Mouse (Mus musculus) embryonic facial prominence, embryonic 14.5 days (tissue): Measurements from ENCODE around the gene Afmid. TPM values are rescaled to one million over a fixed set of nuclear protein-coding genes. Genes with fewer than 3 reads are reported as not detected.
A peak's percentile ranks its signal among the peaks of the same experiment; 100 is the strongest.

Experiments used
- ATAC-seq: fragments of 200-750 bp; cut with Nextera tagmentation; 2 replicates; pipeline ENCODE4 v1.8.0; 2017; ENCODE audit warnings: low read depth, moderate number of reproducible peaks, moderate TSS enrichment
- DNase-seq: peaks from one replicate; pipeline ENCODE4 v3.0.0-alpha.2; 2015; ENCODE audit warnings: low spot score
- H3K27ac ChIP-seq: fragments of 300-500 bp; sonication (generic); replicated peaks from 2 replicates; pipeline ENCODE4 v1.5.1; 2014; ENCODE audit warnings: low read depth, mild to moderate bottlenecking, low read length, moderate library complexity
- H3K27me3 ChIP-seq: fragments of 300-500 bp; sonication (generic); replicated peaks from 2 replicates; pipeline ENCODE4 v1.6.1; 2014; ENCODE audit warnings: low read length; ENCODE audit not compliant: control insufficient read depth, insufficient read depth
- H3K36me3 ChIP-seq: fragments of 300-500 bp; sonication (generic); 2 replicates; pipeline ENCODE4 v1.6.1; 2014; ENCODE audit warnings: low read length, mixed read lengths; ENCODE audit not compliant: control insufficient read depth, insufficient read depth
- H3K4me1 ChIP-seq: fragments of 300-500 bp; sonication (generic); 2 replicates; pipeline ENCODE4 v1.6.1; 2014; ENCODE audit warnings: antibody characterized with exemption, low read length; ENCODE audit not compliant: control insufficient read depth, insufficient read depth
- H3K4me2 ChIP-seq: fragments of 300-500 bp; sonication (generic); 2 replicates; pipeline ENCODE4 v1.6.1; 2014; ENCODE audit warnings: low read depth, mild to moderate bottlenecking, low read length, moderate library complexity, mixed read lengths
- H3K4me3 ChIP-seq: fragments of 300-500 bp; sonication (generic); 2 replicates; pipeline ENCODE4 v1.5.1; 2014; ENCODE audit warnings: low read depth, mild to moderate bottlenecking, low read length
- H3K9ac ChIP-seq: fragments of 300-500 bp; sonication (generic); 2 replicates; pipeline ENCODE4 v1.6.1; 2014; ENCODE audit warnings: low read depth, mild to moderate bottlenecking, low read length, moderate library complexity, mixed read lengths
- H3K9me3 ChIP-seq: fragments of 300-500 bp; sonication (generic); 2 replicates; pipeline ENCODE4 v1.6.1; 2016; ENCODE audit warnings: low read length; ENCODE audit not compliant: control insufficient read depth
- WGBS: fragments of 180-500 bp; shearing (Covaris S2); extraction: QIAGEN DNeasy Blood & Tissue Kit; methylation state at CpG from one replicate; pipeline ENCODE4 v1.1.7; 2014; 5-methylcytosine and 5-hydroxymethylcytosine counted together
- polyA plus RNA-seq: library from polyadenylated mRNA; unstranded; fragments of >200 nt; fragmentation: Nextera tagmentation; extraction: Ambion mirVana; gene quantifications from 2 replicates; pipeline ENCODE4 v1.2.1, GENCODE M21; 2014

Gene Afmid
- polyA plus RNA-seq, 1 experiment from 2014 or later: 5.5 TPM

GRCm38 (mm10) chr11:117824060-117824969 lies 1.4 kb upstream of the Afmid start:
- Histone ChIP-seq H3K9me3 (no peaks in the 10 kb centered on the region), H3K36me3 (peaks cover 28% of the 10 kb centered on the region), H3K4me1 (peaks cover 27% of the 10 kb centered on the region), H3K4me2 (peak overlapping the region; percentile 85), H3K9ac (peak overlapping the region; percentile 78), H3K4me3 (peak overlapping the region; percentile 55), H3K27me3 (no peaks in the 10 kb centered on the region), H3K27ac (peak overlapping the region; percentile 88; the same call in 1 of the 2 replicates)
- ATAC-seq: peak; percentile 64
- DNase-seq: peak; percentile 80
- 13% methylated on average over 23 of the region's 23 CpGs for WGBS

DNA sequence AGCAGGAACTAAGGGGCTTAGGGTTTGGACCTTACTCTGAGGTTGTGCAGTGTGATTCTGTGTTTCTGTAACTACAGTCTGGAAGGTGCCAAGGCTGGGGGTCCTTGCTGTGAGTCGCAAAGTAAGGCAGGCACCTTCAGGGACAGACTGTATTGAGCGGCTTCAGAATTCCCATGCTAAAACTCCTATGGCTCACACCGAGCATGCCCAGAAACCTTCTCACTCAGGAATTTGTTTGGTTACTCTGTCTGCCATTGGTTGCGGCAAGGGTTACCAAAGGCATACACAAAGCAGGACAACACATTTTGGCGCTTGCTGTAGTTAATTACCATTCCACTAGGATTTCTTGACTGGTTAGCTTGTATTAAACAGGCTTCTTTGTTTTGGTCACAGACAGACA lies 440 bp downstream of the Afmid start:
- Histone ChIP-seq H3K27ac (peak overlapping the region; percentile 88), H3K4me1 (peaks cover 27% of the 10 kb centered on the region), H3K9me3 (no peaks in the 10 kb centered on the region), H3K27me3 (no peaks in the 10 kb centered on the region), H3K4me2 (peak overlapping the region; percentile 85), H3K4me3 (peak overlapping the region; percentile 55), H3K9ac (peak overlapping the region; percentile 78), H3K36me3 (peaks cover 12% of the 10 kb centered on the region)
- WGBS: under 1% methylated on average over 5 of the region's 5 CpGs
- no peak for DNase-seq
- peak; percentile 58 for ATAC-seq

GRCm38 (mm10) chr11:117826916-117827315 lies 1.2 kb downstream of the Afmid start:
- peaks cover 27% of the 10 kb centered on the region for H3K4me1 ChIP-seq
- H3K4me3 ChIP-seq: no peak overlapping the region
- 62% methylated on average over 8 of the region's 8 CpGs for WGBS
- no peak overlapping the region for H3K9ac ChIP-seq
- H3K4me2 ChIP-seq: peak overlapping the region; percentile 85
- no peaks in the 10 kb centered on the region for H3K27me3 ChIP-seq
- DNase-seq (no peak), ATAC-seq (no peak)
- H3K27ac ChIP-seq: peak overlapping the region; percentile 88
- no peaks in the 10 kb centered on the region for H3K9me3 ChIP-seq
- peaks cover 5% of the 10 kb centered on the region; the same call in 1 of the 2 replicates for H3K36me3 ChIP-seq

GRCm38 (mm10) chr11:117827386-117827785 lies 1.7 kb downstream of the Afmid start:
- WGBS: 67% methylated on average over 3 of the region's 3 CpGs
- Histone ChIP-seq H3K4me3 (no peak overlapping the region), H3K4me1 (peaks cover 27% of the 10 kb centered on the region), H3K9ac (no peak overlapping the region), H3K9me3 (no peaks in the 10 kb centered on the region), H3K27me3 (no peaks in the 10 kb centered on the region), H3K36me3 (0 out of 2 replicates have a peak, but pooled peaks cover 5% of the 10 kb centered on the region), H3K4me2 (no peak overlapping the region), H3K27ac (no peak overlapping the region)
- DNase-seq (no peak), ATAC-seq (no peak)

DNA sequence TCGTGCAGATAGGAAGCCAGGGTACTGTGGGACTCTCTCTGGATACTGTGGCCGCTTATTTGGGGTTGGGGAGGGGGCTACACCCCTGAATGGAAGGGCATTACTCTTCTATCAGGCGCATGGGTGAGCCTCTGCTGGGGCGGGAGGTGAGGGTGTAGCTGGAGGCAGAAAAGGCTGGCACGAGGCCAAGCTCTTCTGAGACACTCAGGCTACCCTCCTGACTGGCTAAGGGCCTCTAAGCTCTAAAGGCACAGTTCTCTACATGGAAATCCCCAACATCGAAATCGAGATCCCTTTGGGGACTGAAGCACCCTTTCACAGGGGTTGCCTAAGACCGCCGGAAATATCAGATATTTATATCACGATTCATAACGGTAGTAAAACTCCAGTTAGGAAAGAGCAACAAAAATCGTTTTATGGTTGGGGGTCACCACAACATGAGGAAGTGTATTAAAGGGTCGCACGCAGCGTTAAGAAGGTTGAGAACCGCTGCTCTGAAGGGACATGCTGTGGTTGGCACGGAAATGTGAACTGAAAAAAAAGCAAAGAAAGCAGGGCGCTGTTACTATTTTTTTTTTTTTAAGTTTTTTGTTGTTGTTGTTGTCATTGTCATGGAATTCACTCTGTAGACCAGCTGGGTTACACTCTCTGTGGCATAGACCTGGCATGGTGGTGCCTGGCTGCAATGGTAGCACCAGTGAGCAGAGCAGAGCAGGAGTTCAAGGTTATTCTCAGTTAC lies 2.6 kb downstream of the Afmid start:
- DNase-seq: peak; percentile 75
- WGBS: 64% methylated on average over 18 of the region's 18 CpGs

DNA sequence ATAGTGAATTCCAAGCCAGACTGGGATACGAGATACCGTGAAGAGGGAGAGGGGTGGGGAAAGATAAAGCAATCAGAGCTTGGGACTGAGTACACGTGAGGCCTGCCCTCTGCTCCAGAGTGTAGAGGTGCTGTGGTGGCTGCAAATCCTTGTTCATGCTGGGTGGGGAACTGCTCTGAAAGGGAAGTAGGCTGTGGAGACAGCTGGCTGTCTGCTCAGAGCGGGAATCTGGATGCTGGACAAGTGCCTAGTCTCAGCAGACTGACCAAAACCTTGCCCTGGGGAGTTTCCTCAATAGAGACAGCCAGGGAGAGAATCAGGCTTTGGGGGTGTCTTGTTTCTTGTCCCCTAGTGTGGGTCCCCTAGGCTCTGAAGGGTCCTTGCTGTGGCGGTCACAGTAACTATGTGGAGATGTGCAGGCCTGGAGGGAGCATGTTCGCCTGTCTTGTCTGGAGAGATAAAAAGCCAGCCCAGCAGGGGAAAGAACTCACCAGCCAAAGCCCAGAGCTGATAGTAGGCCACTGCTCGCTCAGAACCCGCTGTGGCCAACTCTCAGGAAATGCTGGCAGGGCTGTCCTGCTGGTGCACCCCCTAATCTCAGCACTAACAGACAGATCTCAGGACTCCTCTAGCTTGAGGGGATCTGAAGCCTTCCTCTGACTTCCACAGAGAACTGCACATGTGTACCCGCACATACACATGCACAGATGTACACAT lies 3.3 kb downstream of the Afmid start:
- Histone ChIP-seq H3K27me3 (no peaks in the 10 kb centered on the region), H3K4me1 (peaks cover 20% of the 10 kb centered on the region), H3K36me3 (no peaks in the 10 kb centered on the region), H3K4me2 (no peak overlapping the region), H3K4me3 (no peak overlapping the region), H3K27ac (peak overlapping the region; percentile 49), H3K9me3 (no peaks in the 10 kb centered on the region), H3K9ac (no peak overlapping the region)
- peak; percentile 67 for DNase-seq
- WGBS: 51% methylated on average over 9 of the region's 9 CpGs
- ATAC-seq: no peak

More for the DNA sequence above, 2.6 kb downstream of the Afmid start:
- no peak overlapping the region for H3K9ac ChIP-seq
- peak overlapping the region; percentile 49; the same call in 1 of the 2 replicates for H3K27ac ChIP-seq
- H3K27me3 ChIP-seq: no peaks in the 10 kb centered on the region
- H3K4me2 ChIP-seq: no peak overlapping the region
- no peaks in the 10 kb centered on the region for H3K9me3 ChIP-seq
- no peak for ATAC-seq
- no peaks in the 10 kb centered on the region for H3K36me3 ChIP-seq
- H3K4me1 ChIP-seq: peaks cover 20% of the 10 kb centered on the region
- H3K4me3 ChIP-seq: no peak overlapping the region

- WGBS: 71% methylated on average over 2 of the region's 2 CpGs
- H3K4me2 ChIP-seq: no peak overlapping the region
- DNase-seq (no peak), ATAC-seq (no peak)
- no peaks in the 10 kb centered on the region for H3K27me3 ChIP-seq
- no peak overlapping the region for H3K9ac ChIP-seq
- H3K4me3 ChIP-seq: no peak overlapping the region
- no peak overlapping the region for H3K27ac ChIP-seq
- H3K36me3 ChIP-seq: no peaks in the 10 kb centered on the region
- peaks cover 20% of the 10 kb centered on the region for H3K4me1 ChIP-seq
- H3K9me3 ChIP-seq: no peaks in the 10 kb centered on the region
These were observed 4.0 kb downstream of the Afmid start for GRCm38 (mm10) chr11:117829671-117830215.

- Histone ChIP-seq H3K27ac (no peak overlapping the region), H3K4me1 (peaks cover 20% of the 10 kb centered on the region), H3K9me3 (no peaks in the 10 kb centered on the region), H3K4me2 (no peak overlapping the region), H3K36me3 (no peaks in the 10 kb centered on the region), H3K27me3 (no peaks in the 10 kb centered on the region), H3K9ac (no peak overlapping the region), H3K4me3 (no peak overlapping the region)
- DNase-seq: peak; percentile 33
- WGBS: 73% methylated on average over 9 of the region's 9 CpGs
- no peak for ATAC-seq
These were observed 4.7 kb downstream of the Afmid start for GRCm38 (mm10) chr11:117830401-117830800.
